Mouse (Mus musculus) neural tube, embryonic 15.5 days (tissue): Measurements from ENCODE around the gene Mettl13. TPM values are rescaled to one million over a fixed set of nuclear protein-coding genes. Genes with fewer than 3 reads are reported as not detected.

Experiments used
- ATAC-seq: fragments of 200-750 bp; cut with Nextera tagmentation; 2 replicates; pipeline ENCODE4 v1.8.0; 2017; ENCODE audit warnings: mild to moderate bottlenecking, moderate TSS enrichment, moderate library complexity; ENCODE audit not compliant: low FRiP score
- H3K27ac ChIP-seq: fragments of 300-500 bp; sonication (generic); replicated peaks from 2 replicates; pipeline ENCODE4 v1.5.1; 2015; ENCODE audit warnings: mild to moderate bottlenecking, inconsistent platforms
- H3K27me3 ChIP-seq: fragments of 300-500 bp; sonication (generic); replicated peaks from 2 replicates; pipeline ENCODE4 v1.6.1; 2015; ENCODE audit warnings: inconsistent platforms
- H3K36me3 ChIP-seq: fragments of 300-500 bp; sonication (generic); 2 replicates; pipeline ENCODE4 v1.6.1; 2015; ENCODE audit warnings: inconsistent platforms
- H3K4me1 ChIP-seq: fragments of 300-500 bp; sonication (generic); 2 replicates; pipeline ENCODE4 v1.6.1; 2015; ENCODE audit warnings: inconsistent platforms
- H3K4me2 ChIP-seq: fragments of 300-500 bp; sonication (generic); 2 replicates; pipeline ENCODE4 v1.6.1; 2015; ENCODE audit warnings: inconsistent platforms, mild to moderate bottlenecking, moderate library complexity
- H3K4me3 ChIP-seq: fragments of 300-500 bp; sonication (generic); replicated peaks from 2 replicates; pipeline ENCODE4 v1.5.1; 2015; ENCODE audit warnings: mild to moderate bottlenecking, inconsistent platforms
- H3K9ac ChIP-seq: fragments of 300-500 bp; sonication (generic); replicated peaks from 2 replicates; pipeline ENCODE4 v1.6.1; 2015; ENCODE audit warnings: mild to moderate bottlenecking, inconsistent platforms
- H3K9me3 ChIP-seq: fragments of 300-500 bp; sonication (generic); replicated peaks from 2 replicates; pipeline ENCODE4 v1.6.1; 2016; ENCODE audit warnings: inconsistent platforms
- WGBS: fragments of 180-500 bp; shearing (Covaris S2); methylation state at CpG from one replicate; pipeline ENCODE4 v1.1.7; 2015; ENCODE audit warnings: mixed read lengths; 5-methylcytosine and 5-hydroxymethylcytosine counted together
- polyA plus RNA-seq: library from polyadenylated mRNA; unstranded; fragments of >200 nt; fragmentation: Nextera tagmentation; extraction: Ambion mirVana; gene quantifications from 2 replicates; pipeline ENCODE4 v1.2.1, GENCODE M21; 2015

The Mettl13 gene
- polyA plus RNA-seq, 1 experiment from 2014 or later = 15.4 TPM

GRCm38 (mm10) chr1:162530666-162531065 lies 17.7 kb downstream of the Mettl13 start:
- no peak for ATAC-seq
- Histone ChIP-seq H3K27ac (no peak overlapping the region), H3K27me3 (no peaks in the 10 kb centered on the region), H3K4me2 (no peak overlapping the region), H3K4me1 (no peaks in the 10 kb centered on the region), H3K9me3 (no peaks in the 10 kb centered on the region), H3K4me3 (no peak overlapping the region), H3K9ac (no peak overlapping the region), H3K36me3 (peaks cover 43% of the 10 kb centered on the region)
- WGBS = 38% methylated on average over 1 of the region's 1 CpGs

DNA sequence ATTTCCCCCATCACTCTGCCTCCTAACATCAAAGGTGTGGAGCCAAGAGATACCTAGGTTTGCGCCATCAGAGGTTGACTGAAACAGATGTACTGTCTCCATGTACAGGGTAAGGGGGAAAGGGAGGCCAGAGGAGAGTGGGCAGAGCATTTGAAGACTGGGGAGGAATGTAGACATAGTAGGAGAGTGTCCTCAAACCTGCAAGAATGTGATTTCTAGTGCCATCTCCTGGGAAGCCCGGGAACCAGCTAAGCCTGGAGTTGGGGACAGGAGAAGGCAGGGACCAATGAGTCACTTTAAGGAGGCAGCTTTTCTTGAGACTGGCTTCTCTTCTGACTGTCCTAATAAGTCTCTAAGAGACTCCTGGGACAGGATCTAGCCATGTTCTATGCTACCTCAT lies 18.7 kb downstream of the Mettl13 start:
- no peak overlapping the region for H3K27ac ChIP-seq
- 64% methylated on average over 2 of the region's 2 CpGs for WGBS
- ATAC-seq = no peak
- H3K36me3 ChIP-seq = peaks cover 33% of the 10 kb centered on the region
- no peaks in the 10 kb centered on the region for H3K9me3 ChIP-seq
- H3K9ac ChIP-seq = no peak overlapping the region
- H3K4me2 ChIP-seq = no peak overlapping the region
- H3K4me3 ChIP-seq = no peak overlapping the region
- H3K27me3 ChIP-seq = no peaks in the 10 kb centered on the region
- no peaks in the 10 kb centered on the region for H3K4me1 ChIP-seq

GRCm38 (mm10) chr1:162515116-162515515 lies 33.2 kb downstream of the Mettl13 start:
- Histone ChIP-seq H3K27me3 (no peaks in the 10 kb centered on the region), H3K4me1 (no peaks in the 10 kb centered on the region), H3K36me3 (no peaks in the 10 kb centered on the region), H3K27ac (no peak overlapping the region), H3K9ac (no peak overlapping the region), H3K4me3 (no peak overlapping the region), H3K9me3 (no peaks in the 10 kb centered on the region), H3K4me2 (no peak overlapping the region)
- no peak for ATAC-seq
- WGBS = 92% methylated on average over 1 of the region's 1 CpGs

GRCm38 (mm10) chr1:162510013-162510356 lies 38.4 kb downstream of the Mettl13 start:
- 86% methylated on average over 2 of the region's 2 CpGs for WGBS
- ATAC-seq = no peak

GRCm38 (mm10) chr1:162509329-162510012 lies 38.9 kb downstream of the Mettl13 start:
- no peak for ATAC-seq
- H3K27me3 ChIP-seq = no peaks in the 10 kb centered on the region

More at GRCm38 (mm10) chr1:162510013-162510356, 38.4 kb downstream of the Mettl13 start:
- H3K27ac ChIP-seq = no peak overlapping the region
- no peaks in the 10 kb centered on the region for H3K4me1 ChIP-seq
- no peak overlapping the region for H3K4me3 ChIP-seq
- H3K9me3 ChIP-seq = no peaks in the 10 kb centered on the region
- no peak overlapping the region for H3K9ac ChIP-seq
- no peaks in the 10 kb centered on the region for H3K27me3 ChIP-seq
- H3K36me3 ChIP-seq = no peaks in the 10 kb centered on the region
- H3K4me2 ChIP-seq = no peak overlapping the region

GRCm38 (mm10) chr1:162508211-162509005 lies 39.9 kb downstream of the Mettl13 start:
- no peaks in the 10 kb centered on the region for H3K36me3 ChIP-seq
- no peak overlapping the region for H3K4me3 ChIP-seq
- H3K9ac ChIP-seq = no peak overlapping the region
- H3K9me3 ChIP-seq = no peaks in the 10 kb centered on the region
- no peaks in the 10 kb centered on the region for H3K4me1 ChIP-seq
- no peak for ATAC-seq
- H3K4me2 ChIP-seq = no peak overlapping the region
- no peaks in the 10 kb centered on the region for H3K27me3 ChIP-seq
- WGBS = 87% methylated on average over 4 of the region's 4 CpGs
- no peak overlapping the region for H3K27ac ChIP-seq

More at GRCm38 (mm10) chr1:162509329-162510012, 38.9 kb downstream of the Mettl13 start:
- no peak overlapping the region for H3K4me2 ChIP-seq
- no peak overlapping the region for H3K27ac ChIP-seq
- no peaks in the 10 kb centered on the region for H3K4me1 ChIP-seq
- WGBS = 68% methylated on average over 12 of the region's 12 CpGs
- no peaks in the 10 kb centered on the region for H3K36me3 ChIP-seq
- no peaks in the 10 kb centered on the region for H3K9me3 ChIP-seq
- no peak overlapping the region for H3K9ac ChIP-seq
- H3K4me3 ChIP-seq = no peak overlapping the region

- no peak overlapping the region for H3K27ac ChIP-seq
- no peaks in the 10 kb centered on the region for H3K27me3 ChIP-seq
- no peak overlapping the region for H3K4me2 ChIP-seq
- no peaks in the 10 kb centered on the region for H3K9me3 ChIP-seq
- no peaks in the 10 kb centered on the region for H3K4me1 ChIP-seq
- H3K4me3 ChIP-seq = no peak overlapping the region
- no peak for ATAC-seq
- no peaks in the 10 kb centered on the region for H3K36me3 ChIP-seq
- H3K9ac ChIP-seq = no peak overlapping the region
- 86% methylated on average over 4 of the region's 4 CpGs for WGBS
Measured at GRCm38 (mm10) chr1:162506516-162506915, 41.8 kb downstream of the Mettl13 start.

DNA sequence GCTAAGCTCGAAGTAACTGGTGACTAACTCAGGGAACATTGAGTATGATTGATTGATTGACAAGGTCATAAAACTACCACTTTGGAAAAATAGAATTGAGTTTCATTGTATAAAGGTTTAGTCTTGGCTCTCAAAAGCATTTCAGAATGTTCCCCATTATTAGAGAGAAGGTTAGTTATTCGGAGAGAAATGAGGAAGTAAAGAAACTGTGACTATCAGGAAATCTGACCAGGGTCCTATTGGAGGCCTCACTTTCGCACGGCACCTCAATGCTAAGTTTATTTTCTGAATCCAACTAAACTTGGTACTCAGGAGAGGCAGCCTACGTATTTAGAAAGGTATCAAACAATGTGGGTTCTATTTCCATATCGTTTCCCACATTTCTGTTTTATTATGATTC lies 42.7 kb downstream of the Mettl13 start:
- ATAC-seq = no peak
- Histone ChIP-seq H3K27ac (no peak overlapping the region), H3K36me3 (no peaks in the 10 kb centered on the region), H3K4me1 (no peaks in the 10 kb centered on the region), H3K4me3 (no peak overlapping the region), H3K4me2 (no peak overlapping the region), H3K9me3 (no peaks in the 10 kb centered on the region), H3K9ac (no peak overlapping the region), H3K27me3 (no peaks in the 10 kb centered on the region)
- 88% methylated on average over 6 of the region's 6 CpGs for WGBS

Other genes with a start within 250 kb of the Mettl13 start
- 53.3 and 60.8 TPM in 2 replicates for gene Dnm3, start 70.5 kb downstream of the Mettl13 start, polyA plus RNA-seq
- gene Vamp4, start 22.0 kb upstream of the Mettl13 start, polyA plus RNA-seq = 81.3 and 87.0 TPM in 2 replicates
- 0.06 TPM in 1 of 2 replicates, not detected in the other for gene Myoc, start 90.6 kb upstream of the Mettl13 start, polyA plus RNA-seq
- not detected in 2 replicates for gene Myocos, start 109.7 kb upstream of the Mettl13 start, polyA plus RNA-seq
- gene Prrc2c, start 192.0 kb upstream of the Mettl13 start, polyA plus RNA-seq = 121 and 135 TPM in 2 replicates